Mouse (Mus musculus): Measurements from ENCODE around the gene Gm10073.
A peak's percentile ranks its signal among the peaks of the same experiment; 100 is the strongest.
"Not testable (repeated sequence)": the region's sequence is repeated elsewhere in the genome, so short reads cannot be mapped to it uniquely, and the experiment has no call there.

Gene Gm10073

GRCm38 (mm10) chr8:106599265-106599979 lies 26.2 kb upstream of the Gm10073 start:
- no peak for DNase-seq (ENCODE audit: extremely low spot score)

GRCm38 (mm10) chr8:106597067-106597466 lies 23.8 kb upstream of the Gm10073 start:
- DNase-seq (ENCODE audit: extremely low spot score) = no peak

- DNase-seq (ENCODE audit: extremely low spot score) = not testable (repeated sequence)
These were observed 22.4 kb upstream of the Gm10073 start for GRCm38 (mm10) chr8:106595623-106596022.

- no peak for DNase-seq (ENCODE audit: extremely low spot score)
These were observed 19.2 kb upstream of the Gm10073 start for GRCm38 (mm10) chr8:106592458-106592857.

- DNase-seq (ENCODE audit: extremely low spot score) = no peak
These were observed 15.5 kb upstream of the Gm10073 start for GRCm38 (mm10) chr8:106588443-106589431.

GRCm38 (mm10) chr8:106586896-106587295 lies 13.6 kb upstream of the Gm10073 start:
- DNase-seq (ENCODE audit: extremely low spot score) = no peak

- DNase-seq (ENCODE audit: extremely low spot score) = no peak
These were observed 12.4 kb upstream of the Gm10073 start for GRCm38 (mm10) chr8:106585671-106586037.

- DNase-seq (ENCODE audit: extremely low spot score) = no peak
These were observed 11.8 kb upstream of the Gm10073 start for GRCm38 (mm10) chr8:106584942-106585670.

GRCm38 (mm10) chr8:106581344-106582088 lies 8.3 kb upstream of the Gm10073 start:
- DNase-seq (ENCODE audit: extremely low spot score) = no peak

- no peak for DNase-seq (ENCODE audit: extremely low spot score)
These were observed 6.2 kb upstream of the Gm10073 start for GRCm38 (mm10) chr8:106579510-106579909.

- no peak for DNase-seq (ENCODE audit: extremely low spot score)
These were observed 3.7 kb upstream of the Gm10073 start for GRCm38 (mm10) chr8:106576849-106577555.

- no peak for DNase-seq (ENCODE audit: extremely low spot score)
These were observed 1.0 kb upstream of the Gm10073 start for GRCm38 (mm10) chr8:106574283-106574682.

GRCm38 (mm10) chr8:106572175-106572574 lies 1.1 kb downstream of the Gm10073 start:
- not testable (repeated sequence) for DNase-seq (ENCODE audit: extremely low spot score)

GRCm38 (mm10) chr8:106571551-106572172 lies 1.6 kb downstream of the Gm10073 start:
- no peak for DNase-seq (ENCODE audit: extremely low spot score)

GRCm38 (mm10) chr8:106570386-106570785 lies 2.9 kb downstream of the Gm10073 start:
- no peak for DNase-seq (ENCODE audit: extremely low spot score)

- DNase-seq (ENCODE audit: extremely low spot score) = no peak
These were observed 4.3 kb downstream of the Gm10073 start for GRCm38 (mm10) chr8:106569006-106569405.

- DNase-seq (ENCODE audit: extremely low spot score) = no peak
These were observed 9.5 kb downstream of the Gm10073 start for GRCm38 (mm10) chr8:106563691-106564182.

GRCm38 (mm10) chr8:106561097-106561865 lies 12.0 kb downstream of the Gm10073 start:
- DNase-seq (ENCODE audit: extremely low spot score) = peak; percentile 70

- no peak for DNase-seq (ENCODE audit: extremely low spot score)
These were observed 13.4 kb downstream of the Gm10073 start for GRCm38 (mm10) chr8:106559844-106560243.
